Mouse (Mus musculus) adrenal gland, postnatal 4 days (tissue): ENCODE data around the gene Pgs1. TPM values are rescaled to one million over a fixed set of nuclear protein-coding genes. Genes with fewer than 3 reads are reported as not detected.

Source experiments
- DNase-seq, 2 experiments: peaks; one replicate each; pipeline ENCODE4 v3.0.0; 2021 to 2022; ENCODE audit warnings: low spot score in 2 of 2, mixed read lengths in 2 of 2
- total RNA-seq, 2 experiments: library from RNA; stranded (reverse); gene quantifications; 2 replicates each; pipeline ENCODE4 v1.2.3; 2021

Gene Pgs1
- total RNA-seq, 2 experiments from 2014 or later: 39.1 to 40.4 TPM

DNA sequence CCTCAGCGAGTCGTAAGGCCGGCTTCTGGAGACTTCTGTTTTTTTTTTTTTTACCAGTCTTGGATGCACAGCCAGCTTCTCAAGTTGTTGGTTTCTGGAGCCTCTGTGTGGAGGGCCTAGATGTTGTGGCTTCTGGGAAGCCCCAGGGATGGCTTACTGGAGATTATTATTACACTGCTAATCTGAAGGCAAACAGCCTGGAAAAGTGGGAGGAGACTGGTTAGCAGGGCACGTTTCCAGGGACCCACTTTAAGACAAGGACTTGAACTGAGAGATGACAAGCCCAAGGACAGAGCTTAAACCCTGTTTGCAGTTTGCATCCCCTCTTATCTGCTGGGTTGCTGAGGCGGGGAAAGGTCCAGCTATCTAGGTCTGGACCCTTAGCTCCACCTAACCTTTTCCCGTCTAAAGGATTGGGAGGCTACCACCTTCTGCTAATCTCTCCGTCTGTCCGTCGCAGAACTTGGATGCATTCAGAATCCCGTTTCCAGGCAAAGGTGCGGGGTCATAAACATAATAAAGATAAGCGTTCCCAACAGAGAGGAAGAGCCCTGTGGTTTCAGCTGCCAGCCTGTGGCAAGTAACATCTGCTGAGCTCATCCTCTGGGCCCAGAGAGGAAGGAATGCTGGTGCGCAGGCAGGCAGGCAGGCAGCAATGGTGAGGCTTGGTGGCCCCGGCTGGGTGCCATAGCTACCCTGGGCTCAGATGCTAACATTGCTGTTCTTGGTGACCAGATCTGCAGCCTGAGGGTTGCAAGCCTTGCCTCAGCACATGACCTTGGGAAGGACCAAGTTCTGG, 11.6 kb upstream of the Pgs1 start:
- DNase-seq: no peak

DNA sequence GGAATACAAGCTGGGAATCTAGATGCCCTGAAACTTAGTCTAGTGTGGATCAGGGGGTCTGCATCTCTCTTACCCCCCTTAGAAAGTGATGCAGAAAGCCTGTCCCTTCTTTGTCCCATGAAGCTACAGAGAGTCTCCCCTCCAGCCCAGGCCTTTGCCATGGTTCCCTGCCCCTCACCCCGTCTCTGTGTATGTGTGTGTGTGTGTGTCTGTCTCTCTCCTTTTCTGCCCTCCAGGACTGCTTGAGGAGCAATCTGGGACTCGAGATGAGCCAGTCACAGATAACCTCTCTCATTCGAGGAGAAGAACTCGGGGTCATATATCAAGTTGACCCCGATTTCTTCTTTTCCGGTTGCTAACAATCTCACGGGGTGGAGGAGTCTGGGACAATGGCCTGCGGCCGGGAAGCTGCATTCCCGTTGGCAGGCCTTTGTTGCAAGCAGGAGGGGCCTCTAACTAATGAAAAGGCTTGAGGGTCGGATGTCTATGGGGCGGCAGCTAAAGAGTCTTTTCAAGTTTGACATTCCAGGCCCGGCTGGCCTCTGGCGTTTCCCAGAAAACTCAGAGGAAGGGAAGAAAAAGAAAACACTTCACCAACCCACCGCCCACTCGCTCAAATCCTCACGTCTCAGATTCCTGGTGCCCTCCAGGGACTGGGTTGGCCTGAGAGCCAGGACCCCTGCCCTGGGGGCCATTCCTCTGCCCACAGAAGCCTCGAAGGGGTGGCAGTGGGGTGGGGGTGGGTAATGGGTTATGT, 10.7 kb upstream of the Pgs1 start:
- no peak for DNase-seq

DNA sequence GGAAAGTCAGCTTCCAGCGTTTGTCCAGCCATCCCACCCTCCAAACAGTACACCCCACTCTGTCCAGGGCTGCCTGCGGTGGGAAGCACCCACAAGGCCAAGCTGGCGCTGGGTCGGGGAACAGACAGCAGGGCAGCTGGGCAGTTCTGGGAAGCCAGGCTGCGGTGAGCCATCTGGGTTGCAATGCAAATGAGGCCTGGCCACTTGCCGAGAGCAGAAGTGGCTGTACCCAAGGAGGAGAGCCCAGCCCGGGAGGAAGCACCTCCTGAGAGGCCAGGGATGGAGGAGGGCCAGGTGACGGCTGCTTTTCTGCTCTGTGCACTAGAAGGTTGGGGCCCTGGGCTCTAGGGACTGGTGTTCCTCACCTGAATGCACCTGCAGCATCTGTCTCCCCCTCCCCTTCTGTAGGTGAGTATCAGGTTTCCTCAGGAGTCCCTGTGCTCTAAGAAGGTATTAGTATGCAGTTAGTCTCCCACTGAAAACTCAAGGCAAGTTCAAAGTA, 10.0 kb upstream of the Pgs1 start:
- DNase-seq: no peak

DNA sequence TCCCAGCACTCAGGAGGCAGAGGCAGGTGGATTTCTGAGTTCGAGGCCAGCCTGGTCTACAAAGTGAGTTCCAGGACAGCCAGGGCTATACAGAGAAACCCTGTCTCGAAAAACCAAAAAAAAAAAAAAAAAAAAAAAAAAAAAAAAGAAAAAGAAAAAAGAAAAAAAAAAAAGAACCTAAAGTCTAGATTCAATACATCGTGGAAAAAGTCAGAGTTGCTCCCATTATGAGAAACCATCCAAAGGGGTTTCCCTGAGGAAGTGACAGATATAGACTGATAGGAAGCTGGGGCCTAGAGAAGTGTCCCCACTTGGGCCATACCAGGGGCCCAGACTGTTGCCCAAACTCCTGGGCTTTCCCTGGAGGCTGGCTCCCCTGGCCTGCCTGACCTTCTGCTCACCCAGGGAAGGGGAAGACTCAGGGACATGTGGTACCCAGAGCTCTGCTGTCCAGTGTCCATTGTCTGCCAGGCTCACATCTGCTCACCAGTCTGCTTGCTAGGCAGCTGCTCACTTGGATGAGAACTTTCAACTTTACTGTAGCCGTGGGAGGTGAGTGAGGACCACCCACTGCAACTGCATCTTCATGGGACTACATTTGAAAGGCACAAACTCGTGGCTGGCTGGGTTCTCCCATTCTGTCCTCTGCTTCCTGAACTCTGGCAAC, 8.3 kb upstream of the Pgs1 start:
- no peak for DNase-seq

- no peak for DNase-seq
Measured at GRCm38 (mm10) chr11:117979388-117979787, 6.7 kb upstream of the Pgs1 start.

DNA sequence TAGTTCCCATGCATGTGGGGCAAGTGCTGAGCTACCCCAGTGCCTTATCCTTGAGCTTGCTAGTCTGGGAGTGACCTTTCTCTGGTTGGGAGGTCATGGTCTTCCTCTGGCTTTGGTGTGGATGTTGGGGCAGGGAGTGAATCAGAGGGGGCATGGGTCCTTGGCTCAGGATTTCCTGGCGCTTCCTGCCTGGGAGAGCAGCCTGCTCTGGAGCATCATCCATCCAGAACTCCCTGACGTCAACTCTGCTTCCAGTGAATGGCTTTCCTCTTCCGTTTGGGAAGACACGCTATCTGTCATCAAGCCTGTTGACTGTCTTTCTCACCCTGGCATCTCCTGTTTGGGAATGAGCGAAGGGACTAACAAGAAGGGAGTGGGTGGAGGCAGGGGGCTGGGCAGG, 3.7 kb upstream of the Pgs1 start:
- no peak for DNase-seq

GRCm38 (mm10) chr11:117983770-117984169, 2.3 kb upstream of the Pgs1 start:
- no peak for DNase-seq

DNA sequence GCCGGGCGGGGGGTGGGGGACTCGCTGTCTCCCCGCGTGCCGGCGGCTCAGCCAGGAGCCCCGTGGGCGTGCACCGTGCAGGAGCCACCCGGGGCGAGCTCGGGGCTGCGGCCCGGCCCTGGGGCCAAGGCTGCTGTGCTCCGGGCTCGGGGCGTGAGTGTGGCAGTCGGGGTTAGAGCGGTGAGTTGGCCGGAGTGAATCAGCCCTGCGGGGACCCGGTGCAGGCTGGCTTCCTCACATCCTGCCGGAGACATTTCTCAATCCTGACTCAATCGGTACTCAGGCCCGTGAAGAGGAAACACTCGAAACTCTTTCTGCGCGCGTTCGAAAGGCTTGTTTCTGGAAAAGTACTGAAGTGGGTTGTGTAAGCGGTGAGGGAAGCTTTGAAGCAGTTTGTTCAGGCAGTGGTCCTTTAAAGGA, 950 bp downstream of the Pgs1 start:
- DNase-seq: no peak

DNA sequence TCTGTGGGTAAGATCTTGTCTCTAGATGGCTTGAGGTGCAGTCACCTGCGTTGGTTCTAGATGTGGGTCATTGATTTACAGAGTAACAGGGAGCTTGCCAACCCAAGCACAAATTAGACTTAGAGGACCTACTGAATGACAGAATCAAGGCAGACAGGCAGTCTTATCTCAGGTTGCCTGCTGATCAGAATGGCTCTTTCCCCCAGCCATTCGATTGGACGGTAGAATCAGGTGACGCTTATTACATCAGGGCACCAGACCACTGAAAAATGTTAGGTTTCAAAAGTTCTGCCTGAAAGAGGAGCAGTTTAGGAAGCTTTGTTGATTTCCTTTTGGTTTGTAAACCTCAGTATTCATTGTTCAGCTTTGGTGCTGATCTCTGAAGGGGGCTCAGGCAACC, 1.9 kb downstream of the Pgs1 start:
- no peak for DNase-seq

GRCm38 (mm10) chr11:117989241-117989640, 3.1 kb downstream of the Pgs1 start:
- DNase-seq: no peak

- no peak for DNase-seq
Measured at GRCm38 (mm10) chr11:117989926-117990325, 3.8 kb downstream of the Pgs1 start.

DNA sequence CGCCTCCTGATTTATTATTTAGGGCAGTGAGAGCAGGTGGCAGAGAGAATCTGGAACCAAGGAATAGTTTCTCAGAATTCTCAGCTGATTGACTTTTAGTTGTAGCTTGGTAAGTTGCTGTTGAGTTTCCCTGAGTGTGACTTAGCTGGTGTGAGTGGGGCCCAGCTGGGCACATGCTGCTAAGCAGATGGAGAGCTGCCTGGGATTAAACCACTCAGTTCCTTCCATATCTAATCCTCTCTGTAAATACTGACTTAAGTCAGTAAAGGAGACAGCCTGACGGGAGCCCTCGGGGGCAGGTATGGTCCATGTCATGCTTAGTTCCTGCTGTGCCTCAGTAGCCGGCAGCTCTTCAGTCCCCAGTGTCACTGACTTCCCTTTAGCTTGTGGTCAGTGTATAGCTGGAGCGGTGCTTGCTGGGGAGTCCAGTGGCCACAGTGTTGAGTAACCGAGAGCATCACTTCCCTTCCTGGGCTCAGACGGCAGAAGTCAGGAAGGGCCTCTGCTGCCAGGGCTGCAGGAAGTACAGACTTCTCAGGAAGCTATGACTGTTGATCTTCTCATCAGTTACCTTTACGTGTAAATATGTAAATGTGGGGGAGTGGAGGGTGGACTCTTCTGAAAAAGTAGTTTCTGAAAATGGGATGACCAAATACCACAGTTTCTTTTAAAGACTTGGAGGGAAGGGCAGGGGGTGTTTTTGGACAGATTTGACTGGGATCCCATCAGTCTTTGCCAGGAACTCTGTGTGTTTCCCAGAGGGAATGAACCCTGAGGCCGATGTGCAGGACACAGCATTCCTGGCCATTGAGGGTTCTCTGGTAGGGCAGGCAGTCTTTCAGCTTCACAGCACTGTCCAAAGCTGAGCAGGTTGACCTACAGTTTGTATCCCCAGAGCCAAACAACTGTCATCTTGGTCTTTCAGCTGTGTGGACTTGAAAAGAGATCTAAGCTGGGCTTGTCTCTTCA, 5.7 kb downstream of the Pgs1 start:
- no peak for DNase-seq

DNA sequence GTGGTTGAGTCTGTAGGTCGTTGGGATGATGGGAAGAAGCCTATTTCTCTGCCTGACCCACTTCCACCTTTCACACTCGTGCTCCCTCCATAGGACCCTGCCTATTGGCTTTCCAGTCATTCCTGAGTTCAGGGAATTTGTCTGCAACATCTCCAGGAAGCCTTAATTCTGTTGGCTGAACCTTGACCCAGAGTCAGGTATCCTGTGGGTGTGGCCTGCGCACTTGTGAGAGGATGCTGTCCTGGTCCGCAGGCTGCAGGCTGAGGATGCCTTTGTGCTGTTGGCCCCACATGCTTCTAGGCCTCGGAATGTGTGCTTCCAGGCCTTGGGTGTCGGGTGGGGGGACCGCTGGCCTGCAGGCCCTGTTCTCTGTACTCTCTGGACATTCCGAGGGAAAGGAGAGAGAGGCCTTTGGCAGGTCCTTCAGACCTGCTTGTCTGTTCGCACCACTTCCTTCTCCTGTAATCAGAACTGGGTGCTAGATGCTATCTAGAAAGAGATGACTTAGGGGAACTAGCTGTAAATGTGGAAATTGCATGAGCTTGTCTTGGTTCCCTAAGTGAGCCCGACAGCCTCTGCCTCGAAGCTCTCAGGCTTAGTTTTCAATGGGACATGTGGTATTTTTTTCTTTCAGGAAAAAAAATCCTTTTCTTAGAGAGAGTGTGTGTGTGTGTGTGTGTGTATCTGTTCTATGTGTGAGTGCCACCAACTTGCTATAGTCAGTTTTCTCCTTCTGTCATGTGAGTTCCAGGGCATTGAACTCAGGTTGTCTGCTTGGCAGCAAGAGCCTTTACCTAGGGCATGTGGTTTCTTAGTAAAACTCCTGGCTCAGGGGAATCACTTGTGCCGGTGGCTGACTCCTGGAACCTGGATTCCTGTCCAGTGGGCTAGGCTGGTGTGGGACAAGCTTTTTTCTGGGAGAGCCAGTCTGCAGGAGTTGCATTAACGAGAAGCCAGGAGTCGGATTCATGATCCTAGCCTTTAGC, 7.4 kb downstream of the Pgs1 start:
- DNase-seq: no peak

DNA sequence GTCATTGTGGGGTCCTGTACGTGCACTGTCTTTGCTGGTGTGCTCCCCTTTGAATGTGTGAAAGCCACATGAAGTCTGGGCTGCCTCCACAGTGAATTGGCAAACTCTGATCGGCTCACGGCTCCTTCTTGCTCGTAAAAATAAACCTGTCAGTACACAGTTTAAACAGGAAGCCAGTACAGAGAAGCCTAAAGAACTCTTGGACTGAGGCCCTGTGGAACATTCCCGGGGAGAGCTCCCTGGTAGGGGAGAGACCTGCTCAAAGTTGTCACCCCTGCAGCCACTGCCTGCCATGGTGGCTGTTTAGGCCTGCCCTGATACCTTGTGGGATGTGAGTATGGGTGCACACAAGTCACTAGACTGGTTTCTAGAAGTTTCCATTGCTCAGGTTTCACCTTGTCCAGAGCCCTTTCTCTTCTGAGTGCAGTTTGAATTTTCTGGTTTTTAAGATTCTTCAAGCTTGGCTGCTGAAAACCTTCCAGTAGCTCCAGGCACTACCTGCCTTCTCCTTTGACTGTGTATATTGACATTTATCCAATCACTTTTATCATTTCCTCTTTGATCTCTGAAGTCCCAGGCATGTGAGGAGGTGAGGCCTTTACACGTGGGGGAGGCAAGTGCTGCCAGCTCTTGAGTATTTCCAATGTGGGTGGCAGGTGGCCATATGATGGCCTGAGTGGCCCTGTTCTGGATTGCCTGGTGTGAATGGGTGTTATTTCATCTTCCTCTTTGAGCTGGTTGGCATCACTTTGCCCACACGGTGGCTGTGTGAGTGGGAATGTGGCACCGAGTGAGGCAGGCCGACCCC, 8.4 kb downstream of the Pgs1 start:
- no peak for DNase-seq

DNA sequence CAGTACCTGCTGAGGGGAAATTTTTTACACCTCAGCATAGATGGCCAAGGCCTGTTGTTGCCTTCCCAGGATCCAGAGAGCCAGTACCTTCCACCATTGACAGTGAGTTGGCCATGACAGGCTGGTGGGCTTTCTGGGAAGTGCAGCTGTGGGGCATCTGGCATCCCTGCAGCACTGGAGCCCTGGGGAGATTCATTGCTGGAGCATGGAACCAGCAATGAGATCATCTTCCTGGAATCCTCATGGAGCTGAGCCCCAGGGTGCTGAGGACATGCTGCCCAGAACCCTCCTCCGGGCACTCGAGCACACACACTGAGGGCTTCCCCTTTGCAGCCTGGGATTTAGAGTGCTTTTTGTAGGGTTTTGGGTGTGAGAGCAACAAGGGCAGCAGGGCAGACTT, 9.2 kb downstream of the Pgs1 start:
- no peak for DNase-seq

DNA sequence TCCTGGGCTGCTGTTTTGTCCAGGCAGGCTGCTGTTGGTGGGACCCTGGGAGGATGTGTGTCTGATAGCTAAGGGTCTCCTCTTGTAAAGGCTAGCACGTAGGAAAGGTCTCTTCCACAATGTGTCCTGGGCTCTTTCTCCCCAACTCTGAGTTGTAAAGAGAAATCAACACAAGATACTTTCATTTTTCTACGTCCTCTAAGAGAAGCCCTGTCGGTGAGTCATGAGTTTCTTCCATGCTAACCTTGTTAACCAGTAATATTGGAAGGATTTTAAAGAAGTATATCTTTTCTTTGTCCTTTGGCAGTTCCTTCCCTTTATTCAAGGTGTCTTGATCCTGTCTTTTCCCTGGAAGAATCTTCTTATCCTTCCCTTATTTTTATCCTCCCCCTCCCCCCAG, 9.6 kb downstream of the Pgs1 start:
- no peak for DNase-seq

GRCm38 (mm10) chr11:117996066-117996465, 10.0 kb downstream of the Pgs1 start:
- no peak for DNase-seq

GRCm38 (mm10) chr11:117997085-117997484, 11.0 kb downstream of the Pgs1 start:
- DNase-seq: no peak

DNA sequence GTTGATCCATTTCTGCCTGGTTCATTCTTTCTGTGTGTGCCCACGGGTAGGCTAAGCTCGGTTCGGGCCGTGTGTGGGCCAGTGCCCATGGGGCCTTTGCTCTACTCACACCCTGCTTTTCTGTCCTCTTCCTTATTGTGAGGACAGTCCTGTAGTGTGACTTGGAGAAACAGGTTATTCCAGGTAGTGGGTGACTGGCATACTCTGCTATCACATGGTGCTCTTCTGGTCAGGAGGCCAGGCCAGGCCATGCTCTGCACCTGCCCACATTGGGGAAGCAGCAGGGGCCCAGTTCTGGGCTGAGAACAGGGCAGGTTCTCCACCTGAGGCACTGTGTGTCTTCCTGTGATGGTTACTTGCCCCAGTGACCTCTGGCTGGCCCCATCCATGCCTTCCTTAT, 12.3 kb downstream of the Pgs1 start:
- DNase-seq: no peak
